Mouse (Mus musculus): ENCODE measurements around the gene Dnm3.

- no peak for TF ChIP-seq CTCF (IDR thresholded peaks at IDR 0.05; ENCODE audit: extremely low read depth, insufficient read depth, low read length)
- no peak for TF ChIP-seq POLR2A (IDR thresholded peaks at IDR 0.05; ENCODE audit: extremely low read depth, insufficient read depth, low read length)
Observed at GRCm38 (mm10) chr1:162453578-162453977, 24.3 kb downstream of the Dnm3 start.
